Mouse (Mus musculus) layer of hippocampus, postnatal 10 days (tissue): ENCODE results near the gene Glod4. TPM values are rescaled to one million over a fixed set of nuclear protein-coding genes. Genes with fewer than 3 reads are reported as not detected.
"Not testable (repeated sequence)": the region's sequence is repeated elsewhere in the genome, so short reads cannot be mapped to it uniquely, and the experiment has no call there.

Experiments
- DNase-seq, 2 experiments: peaks; one replicate each; pipeline ENCODE4 v3.0.0; 2021; ENCODE audit warnings: low spot score in 2 of 2
- total RNA-seq, 2 experiments: library from RNA; stranded (reverse); gene quantifications; 2 replicates each; pipeline ENCODE4 v1.2.3; 2021

The Glod4 gene
- total RNA-seq, 2 experiments from 2014 or later: 48.6 to 66.6 TPM

GRCm38 (mm10) chr11:76258511-76258910, 15.0 kb upstream of the Glod4 start:
- DNase-seq: no peak

- DNase-seq: no peak
These were observed 13.9 kb upstream of the Glod4 start for GRCm38 (mm10) chr11:76257386-76257785.

- DNase-seq: peak in 1 of 2 experiments; percentile 9
These were observed 12.6 kb upstream of the Glod4 start for GRCm38 (mm10) chr11:76256129-76256528.

- peak; percentile 32 to 35 for DNase-seq
These were observed 12.0 kb upstream of the Glod4 start for GRCm38 (mm10) chr11:76255431-76256001.

- peak in 1 of 2 experiments; percentile 17 for DNase-seq
These were observed 10.4 kb upstream of the Glod4 start for GRCm38 (mm10) chr11:76253918-76254264.

- peak; percentile 94 to 95 for DNase-seq
These were observed 9.8 kb upstream of the Glod4 start for GRCm38 (mm10) chr11:76253145-76253917.

- DNase-seq: peak in 1 of 2 experiments; percentile 25
These were observed 8.5 kb upstream of the Glod4 start for GRCm38 (mm10) chr11:76252036-76252435.

- no peak for DNase-seq
These were observed 3.7 kb upstream of the Glod4 start for GRCm38 (mm10) chr11:76247239-76247638.

- no peak for DNase-seq
These were observed 2.9 kb upstream of the Glod4 start for GRCm38 (mm10) chr11:76246439-76246838.

GRCm38 (mm10) chr11:76243811-76244546, 454 bp upstream of the Glod4 start:
- DNase-seq: no peak

- DNase-seq: no peak
These were observed 3.8 kb downstream of the Glod4 start for GRCm38 (mm10) chr11:76239750-76240149.

GRCm38 (mm10) chr11:76236136-76236535, 7.4 kb downstream of the Glod4 start:
- DNase-seq: no peak

- no peak for DNase-seq
These were observed 18.5 kb downstream of the Glod4 start for GRCm38 (mm10) chr11:76225051-76225450.

- DNase-seq: no peak
These were observed 18.9 kb downstream of the Glod4 start for GRCm38 (mm10) chr11:76224631-76225030.

GRCm38 (mm10) chr11:76217390-76217800, 26.1 kb downstream of the Glod4 start, which contains the start of the genes Dbil5 and Gemin4:
TSS of gene Dbil5 (plus strand) at chr11:76217608.
TSS of gene Gemin4 (minus strand) at chr11:76217664.
- DNase-seq: peak; percentile 96 to 97

- DNase-seq: peak; percentile 13 to 41
These were observed 26.7 kb downstream of the Glod4 start for GRCm38 (mm10) chr11:76216681-76217389.

- no peak for DNase-seq
These were observed 27.4 kb downstream of the Glod4 start for GRCm38 (mm10) chr11:76216049-76216540.

GRCm38 (mm10) chr11:76215011-76215410, 28.5 kb downstream of the Glod4 start:
- no peak for DNase-seq

- DNase-seq: no peak
These were observed 29.7 kb downstream of the Glod4 start for GRCm38 (mm10) chr11:76213841-76214240.

GRCm38 (mm10) chr11:76211595-76211994, 31.9 kb downstream of the Glod4 start:
- DNase-seq: not testable (repeated sequence)
